Mouse (Mus musculus): Measurements from ENCODE around the gene Epm2a.

DNA sequence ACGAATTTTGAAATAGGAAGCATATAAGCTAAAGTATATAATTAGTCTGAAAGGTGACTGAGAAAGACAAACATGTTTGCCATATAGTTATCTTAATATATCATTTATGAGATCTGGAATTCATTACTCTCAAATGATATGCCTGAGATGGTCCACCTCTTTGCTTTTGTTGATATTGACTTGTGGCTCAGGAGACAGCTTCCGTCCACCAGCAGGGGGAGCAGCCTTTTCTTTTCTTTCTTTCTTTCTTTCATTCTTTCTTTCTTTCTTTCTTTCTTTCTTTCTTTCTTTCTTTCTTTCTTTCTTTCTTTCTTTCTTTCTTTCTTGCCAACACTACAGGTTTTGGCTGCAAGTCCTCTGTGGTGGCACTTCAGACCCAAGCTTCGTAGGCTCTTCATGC lies 16.7 kb upstream of the Epm2a start:
- peak; percentile 33 for TF ChIP-seq CTCF (IDR thresholded peaks at IDR 0.05; ENCODE audit: low read depth)
- TF ChIP-seq EP300 (IDR thresholded peaks at IDR 0.05; ENCODE audit: low read depth), result no peak
